Comparison of ENCODE assay signal across 7 mouse cellular contexts in the genomic region with DNA sequence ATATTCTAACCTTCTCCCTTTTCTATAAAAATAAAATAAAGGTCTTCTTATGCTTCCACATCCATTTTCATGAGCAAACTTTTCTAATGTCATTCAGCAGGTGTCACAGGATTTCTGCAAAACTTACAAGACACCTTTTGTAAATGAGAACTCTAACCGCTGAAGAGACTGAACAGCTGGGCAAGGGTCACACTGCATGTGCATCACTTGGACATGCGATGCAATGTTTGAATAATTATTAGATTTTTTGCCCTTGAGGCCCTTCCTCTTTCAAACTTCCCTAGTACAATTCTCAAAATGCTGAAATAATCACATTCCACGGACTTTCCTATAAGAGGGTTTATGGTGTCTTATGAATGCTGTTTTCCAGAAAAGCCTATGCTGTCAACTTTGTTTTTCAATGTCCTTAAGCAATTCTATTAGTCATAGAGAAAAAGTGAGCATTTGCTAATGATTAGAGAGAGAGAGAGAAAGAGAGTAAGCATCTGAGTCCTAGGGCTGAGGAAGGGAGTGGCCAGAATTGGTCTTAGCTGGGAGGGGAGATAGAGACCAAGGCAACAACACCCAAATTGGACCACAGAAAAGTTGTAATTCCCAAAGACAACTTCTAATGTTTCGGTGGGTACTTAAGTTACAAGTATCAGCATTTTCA. TPM values are rescaled to one million over a fixed set of nuclear protein-coding genes. Genes with fewer than 3 reads are reported as not detected.
A peak's percentile ranks its signal among the peaks of the same experiment; 100 is the strongest.
DNase-seq lines count a peak whose midpoint lies in the region; ATAC-seq and TF ChIP-seq lines count a peak whose summit lies in the region.

No protein-coding gene starts in this region.

- peak overlapping the region; percentile 85; the same call in 1 of the 2 replicates for H3K9ac ChIP-seq in ES-Bruce4 (ENCODE audit: low read depth, poor library complexity, severe bottlenecking)
- peak overlapping the region; percentile 93; the same call in 1 of the 2 replicates for H3K9ac ChIP-seq in forebrain, postnatal 0 days

- H3K4me2 ChIP-seq in forebrain, postnatal 0 days (ENCODE audit: low read depth) = peak overlapping the region; percentile 62

- no peak for TF ChIP-seq CTCF in ES-Bruce4 (IDR thresholded peaks at IDR 0.05; ENCODE audit: low read depth, low read length)
- no peak for TF ChIP-seq CTCF in forebrain, postnatal 0 days (IDR thresholded peaks at IDR 0.05; ENCODE audit: low read depth)

- H3K9me3 ChIP-seq in ES-Bruce4 (replicated peaks; ENCODE audit: control insufficient read depth, insufficient read depth, low read length, poor library complexity, severe bottlenecking) = no peaks in the 10 kb centered on the region
- H3K9me3 ChIP-seq in forebrain, postnatal 0 days (ENCODE audit: low read length) = no peaks in the 10 kb centered on the region

- H3K27me3 ChIP-seq in ES-Bruce4 (ENCODE audit: control insufficient read depth, insufficient read depth, low read length, poor library complexity, severe bottlenecking) = no peaks in the 10 kb centered on the region
- no peaks in the 10 kb centered on the region for H3K27me3 ChIP-seq in forebrain, postnatal 0 days (ENCODE audit: insufficient read depth, low read length)

- no peaks in the 10 kb centered on the region for H3K36me3 ChIP-seq in ES-Bruce4 (ENCODE audit: control insufficient read depth, insufficient read depth, low read length, poor library complexity, severe bottlenecking)
- H3K36me3 ChIP-seq in forebrain, postnatal 0 days (ENCODE audit: insufficient read depth) = no peaks in the 10 kb centered on the region

- 50% methylated on average over 4 of the region's 4 CpGs for WGBS in forebrain, postnatal 0 days

- no peak for TF ChIP-seq EP300 in ES-Bruce4 (IDR thresholded peaks at IDR 0.05; ENCODE audit: insufficient read depth, low read depth, low read length)

- H3K27ac ChIP-seq in ES-Bruce4 (ENCODE audit: insufficient read depth, low read length) = no peak overlapping the region
- no peak overlapping the region for H3K27ac ChIP-seq in forebrain, postnatal 0 days (ENCODE audit: low read depth, low read length)

- no peak overlapping the region for H3K4me3 ChIP-seq in ES-Bruce4 (ENCODE audit: low read depth, low read length)
- H3K4me3 ChIP-seq in forebrain, postnatal 0 days (ENCODE audit: low read depth, low read length) = peak overlapping the region; percentile 67

- no peak for TF ChIP-seq POLR2A in ES-Bruce4 (IDR thresholded peaks at IDR 0.05; ENCODE audit: insufficient read depth, low read length)

- DNase-seq in A20 (ENCODE audit: low read depth, low spot score) (peak; percentile 29), liver (peak; percentile 26)
- no peak for DNase-seq in forebrain, postnatal 0 days
- DNase-seq in right cerebral cortex, adult 2 months (ENCODE audit: low spot score in 2 of 2) = no peak
- DNase-seq in urinary bladder, postnatal 14 days (ENCODE audit: low spot score) = no peak
- no peak for DNase-seq in adrenal gland, adult 18-20 months (ENCODE audit: low spot score in 2 of 2)

- ATAC-seq in forebrain, postnatal 0 days = no peak

- peaks cover 1% of the 10 kb centered on the region for H3K4me1 ChIP-seq in ES-Bruce4 (ENCODE audit: control insufficient read depth, insufficient read depth, low read length)
- peaks cover 8% of the 10 kb centered on the region for H3K4me1 ChIP-seq in forebrain, postnatal 0 days (ENCODE audit: insufficient read depth)

RNA-seq across cellular contexts. Expression of a gene that starts 1.3 kb away (rescaled TPM):
- 11.9 and 17.2 TPM in 2 replicates for polyA plus RNA-seq in ES-Bruce4 (2011; ENCODE audit: insufficient read depth, insufficient read length, low read depth, missing spikeins)
- 39.8 and 52.1 TPM in 2 replicates for total RNA-seq in forebrain, postnatal 0 days (2014; rRNA removed)
- polyA plus RNA-seq in forebrain, postnatal 0 days (2015; fragmentation: Nextera tagmentation; extraction: Ambion mirVana) = 14.1 and 16.7 TPM in 2 replicates
- total RNA-seq in adrenal gland, adult 18-20 months (2021) = 10 to 100 TPM; 22.5 to 22.9 TPM

RNA-seq across cellular contexts. Expression of a gene that starts 53.2 kb away (rescaled TPM):
- 0.36 TPM in 1 of 2 replicates, not detected in the other for polyA plus RNA-seq in ES-Bruce4 (2011; ENCODE audit: insufficient read depth, insufficient read length, low read depth, missing spikeins)
- 82.8 and 87.6 TPM in 2 replicates for total RNA-seq in forebrain, postnatal 0 days (2014; rRNA removed)
- 43.5 and 45.9 TPM in 2 replicates for polyA plus RNA-seq in forebrain, postnatal 0 days (2015; fragmentation: Nextera tagmentation; extraction: Ambion mirVana)
- total RNA-seq in adrenal gland, adult 18-20 months (2021) = not detected

Comparison
In these comparisons a context has a peak if more than half of its experiments do, and no peak if none do; other contexts are left out.
1. DNase-seq: peak in A20 (single experiment) and liver (single experiment); none in forebrain, postnatal 0 days (single experiment), right cerebral cortex, adult 2 months (0 of 2), urinary bladder, postnatal 14 days (single experiment) and adrenal gland, adult 18-20 months (0 of 2).
2. RNA of a gene that starts 53.2 kb away (total RNA-seq): 82.8 to 87.6 TPM in forebrain, postnatal 0 days; not detected in adrenal gland, adult 18-20 months; every median in the first group is over 10 times any median in the second.